9 mouse cellular contexts compared by ENCODE assay signal in genomic region chr13:71961891-71962660, GRCm38 (mm10). TPM values are rescaled to one million over a fixed set of nuclear protein-coding genes. Genes with fewer than 3 reads are reported as not detected.
DNase-seq lines count a peak whose midpoint lies in the region; ATAC-seq and TF ChIP-seq lines count a peak whose summit lies in the region.
"Had no signal": no experiment of that assay in that cellular context is flagged by ENCODE, and none has a peak within 500 bp of the region (broad histone marks: within the 10 kb centered on the region; RNA-seq: fewer than 3 reads in every experiment).

No protein-coding gene starts in this region.

- no peaks in the 10 kb centered on the region for H3K36me3 ChIP-seq in kidney, adult 2 months (ENCODE audit: control insufficient read depth, insufficient read depth, low read length)
- H3K36me3 ChIP-seq in midbrain, postnatal 0 days (ENCODE audit: insufficient read depth, low read length) = no peaks in the 10 kb centered on the region

- peak overlapping the region; percentile 87 for H3K9ac ChIP-seq in midbrain, postnatal 0 days (replicated peaks; ENCODE audit: low read length, poor library complexity, severe bottlenecking)

- DNase-seq in kidney, adult 2 months = peak; percentile 26
- DNase-seq in kidney, adult 9 months = no peak
- DNase-seq in embryo, embryonic 9.5 days (ENCODE audit: extremely low spot score) = peak; percentile 67
- DNase-seq in heart, postnatal 10 days = peak; percentile 38 to 39
- no peak for DNase-seq in midbrain, postnatal 0 days (ENCODE audit: low spot score)
- DNase-seq in MN1 (ENCODE audit: low spot score) = no peak
- no peak for DNase-seq in thymus, adult 18-20 months
- no peak for DNase-seq in thymus, postnatal 14 days

- peak overlapping the region; percentile 63 for H3K4me2 ChIP-seq in midbrain, postnatal 0 days (ENCODE audit: low read depth, low read length, poor library complexity, severe bottlenecking)

- ATAC-seq in midbrain, postnatal 0 days (ENCODE audit: low FRiP score) = no peak

- no peaks in the 10 kb centered on the region for H3K9me3 ChIP-seq in midbrain, postnatal 0 days (ENCODE audit: low read length)

- 8% methylated on average over 25 of the region's 25 CpGs for WGBS in kidney, adult 2 months
- 3% methylated on average over 25 of the region's 25 CpGs for WGBS in midbrain, postnatal 0 days

- H3K4me1 ChIP-seq in kidney, adult 2 months (ENCODE audit: control insufficient read depth, insufficient read depth, low read length) = no peaks in the 10 kb centered on the region
- no peaks in the 10 kb centered on the region for H3K4me1 ChIP-seq in midbrain, postnatal 0 days (ENCODE audit: insufficient read depth, low read length)

- peak overlapping the region; percentile 82 for H3K27ac ChIP-seq in kidney, adult 2 months (ENCODE audit: insufficient read depth, low read depth, low read length)
- H3K27ac ChIP-seq in midbrain, postnatal 0 days (ENCODE audit: low read depth, low read length) = peak overlapping the region; percentile 43

- peaks cover 3% of the 10 kb centered on the region; the same call in 1 of the 2 replicates for H3K27me3 ChIP-seq in kidney, adult 2 months (replicated peaks; ENCODE audit: control insufficient read depth, insufficient read depth, low read length)
- H3K27me3 ChIP-seq in midbrain, postnatal 0 days (ENCODE audit: insufficient read depth, low read length) = peaks cover 22% of the 10 kb centered on the region

- TF ChIP-seq POLR2A in kidney, adult 2 months (IDR thresholded peaks at IDR 0.05; ENCODE audit: low read depth, low read length) = no peak

- H3K4me3 ChIP-seq in kidney, adult 2 months (ENCODE audit: insufficient read depth, low read depth, low read length) = peak overlapping the region; percentile 64
- peak overlapping the region; percentile 74 for H3K4me3 ChIP-seq in midbrain, postnatal 0 days (ENCODE audit: low read depth, low read length)
- H3K4me3 ChIP-seq: erythroblast, embryonic 14.5 days had no signal

- no peak for TF ChIP-seq CTCF in kidney, adult 2 months (conservative IDR thresholded peaks at IDR 0.05; ENCODE audit: insufficient read depth, insufficient read length, low read depth, low read length)
- no peak for TF ChIP-seq CTCF in midbrain, postnatal 0 days (IDR thresholded peaks at IDR 0.05)

- intact Hi-C loops in heart, postnatal 10 days (cut with DNase I) = loop anchor here (2.0 to 5.0 kb wide), 2 partner anchors 667 to 715 kb away; partner anchors contain the start of gene Irx2

RNA-seq across cellular contexts. Expression of gene Irx1, which starts 1.4 kb away (rescaled TPM):
- 41.1 and 52.1 TPM in 2 replicates for polyA plus RNA-seq in kidney, adult 2 months (2012; rRNA removed)
- total RNA-seq in heart, postnatal 10 days (2021) = 1 to 10 TPM; 3.9 to 4.6 TPM
- 93.0 and 96.1 TPM in 2 replicates for total RNA-seq in midbrain, postnatal 0 days (2014; rRNA removed)
- polyA plus RNA-seq in midbrain, postnatal 0 days (2015; fragmentation: Nextera tagmentation; extraction: Ambion mirVana) = 8.3 and 9.1 TPM in 2 replicates
- polyA plus RNA-seq: erythroblast, embryonic 14.5 days had no signal

Comparison
In these comparisons a context has a peak if more than half of its experiments do, and no peak if none do; other contexts are left out.
1. DNase-seq: peak in kidney, adult 2 months (single experiment), embryo, embryonic 9.5 days (single experiment) and heart, postnatal 10 days (2 of 2); none in kidney, adult 9 months (single experiment), midbrain, postnatal 0 days (single experiment), MN1 (single experiment), thymus, adult 18-20 months (0 of 2) and thymus, postnatal 14 days (single experiment).
2. RNA of gene Irx1, which starts 1.4 kb away (total RNA-seq): 93.0 to 96.1 TPM in midbrain, postnatal 0 days; 3.9 to 4.6 TPM in heart, postnatal 10 days; every median in the first group is over 10 times any median in the second.